Mouse (Mus musculus): ENCODE results near the gene Cfap157.
A peak's percentile ranks its signal among the peaks of the same experiment; 100 is the strongest.

Cfap157 gene

DNA sequence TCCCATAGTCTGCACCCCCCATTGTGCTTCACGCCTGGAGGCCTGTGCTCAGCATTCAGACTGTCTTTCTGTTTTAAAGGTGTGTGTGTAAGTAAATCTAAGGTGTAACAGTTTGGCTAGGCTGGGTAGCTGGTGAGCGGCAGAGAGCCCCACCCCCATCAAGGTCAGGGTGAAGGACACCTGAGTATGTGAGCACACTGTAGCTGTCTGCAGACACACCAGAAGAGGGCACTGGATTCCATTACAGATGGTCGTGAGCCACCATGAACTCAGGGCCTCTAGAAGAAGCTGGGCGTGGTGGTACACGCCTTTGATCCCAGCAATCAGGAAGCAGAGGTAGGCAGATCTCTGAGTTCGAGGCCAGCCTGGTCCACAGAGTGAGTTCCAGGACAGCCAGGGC, 2.5 kb downstream of the Cfap157 start:
- no peak for DNase-seq (ENCODE audit: low spot score)

DNA sequence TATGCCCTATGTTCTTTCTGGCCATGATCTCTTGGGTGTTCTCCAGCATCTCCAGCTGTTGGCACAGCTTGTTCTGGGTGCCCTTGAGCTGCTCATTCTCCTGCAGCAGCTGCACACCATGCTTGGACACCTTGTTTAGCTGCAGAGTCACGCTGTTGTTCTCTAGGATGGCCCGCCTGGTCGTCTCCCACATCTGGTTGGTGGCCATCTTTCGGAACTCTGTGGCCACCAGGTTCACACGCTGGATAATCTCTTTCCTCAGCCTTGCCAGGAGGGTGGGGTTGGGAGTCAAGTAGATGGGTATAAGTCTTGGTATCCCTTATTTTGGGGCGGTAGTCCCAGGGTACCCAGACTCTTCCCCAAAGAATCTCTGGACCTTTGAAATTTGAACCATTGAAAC, 4.5 kb downstream of the Cfap157 start:
- no peak for DNase-seq (ENCODE audit: low spot score)

DNA sequence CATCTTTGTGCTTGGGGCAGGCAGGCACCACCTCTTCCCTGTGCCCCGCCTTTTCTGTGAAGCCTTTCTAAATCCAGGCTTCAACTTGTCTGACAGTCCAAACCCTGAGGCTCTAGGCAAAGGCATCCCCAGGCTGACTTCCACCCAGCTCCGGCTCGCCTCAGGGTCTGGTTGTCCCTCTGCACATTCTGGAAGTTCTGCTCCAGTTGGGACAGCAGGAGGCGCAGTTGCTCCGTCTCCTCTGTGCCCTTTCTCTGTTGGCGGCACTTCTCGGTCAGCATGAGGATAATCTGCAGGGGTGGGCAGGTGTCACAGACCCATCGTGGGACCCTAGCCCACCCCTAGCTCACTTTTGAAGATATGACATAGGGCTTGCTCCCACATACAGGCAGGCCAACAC, 5.1 kb downstream of the Cfap157 start:
- DNase-seq (ENCODE audit: low spot score), result peak; percentile 13

DNA sequence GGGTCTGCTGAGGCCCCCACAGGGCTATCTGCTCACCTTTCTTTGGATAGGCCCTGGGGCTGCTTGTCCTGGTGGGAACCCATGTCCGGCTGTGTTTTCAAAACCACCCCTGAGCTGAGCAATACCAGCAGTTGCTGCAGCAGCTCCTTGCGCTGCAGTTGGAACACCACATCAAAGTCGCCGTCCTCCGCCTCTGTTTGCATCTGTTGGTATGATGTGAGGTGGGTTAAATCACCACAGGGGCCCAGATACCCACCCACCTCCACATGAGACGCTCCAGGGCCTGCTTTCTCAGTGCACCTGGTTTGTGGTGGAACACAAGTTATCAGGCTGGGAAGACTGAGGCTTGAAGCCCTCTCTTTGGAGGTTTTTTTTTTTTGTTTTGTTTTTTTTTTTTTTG, 6.1 kb downstream of the Cfap157 start:
- DNase-seq (ENCODE audit: low spot score), result no peak

DNA sequence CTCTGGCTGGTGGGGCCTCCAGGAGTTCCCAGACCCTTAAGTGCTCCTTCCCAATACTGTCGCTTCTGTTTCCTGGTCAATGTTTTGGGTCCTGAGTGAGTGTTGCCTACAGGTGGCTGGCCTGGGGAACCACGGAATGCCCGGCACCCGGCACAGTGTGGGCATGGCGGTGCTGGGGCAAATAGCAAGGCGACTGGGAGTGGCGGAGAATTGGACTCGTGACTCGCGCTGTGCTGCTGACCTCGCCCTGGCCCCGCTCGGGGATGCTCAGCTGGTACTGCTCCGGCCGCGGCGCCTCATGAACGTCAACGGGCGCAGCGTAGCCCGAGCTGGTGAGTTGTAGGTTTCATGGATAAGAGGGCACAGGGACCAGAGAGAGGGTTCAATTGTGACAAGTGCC, 8.0 kb downstream of the Cfap157 start:
- DNase-seq (ENCODE audit: low spot score), result no peak

DNA sequence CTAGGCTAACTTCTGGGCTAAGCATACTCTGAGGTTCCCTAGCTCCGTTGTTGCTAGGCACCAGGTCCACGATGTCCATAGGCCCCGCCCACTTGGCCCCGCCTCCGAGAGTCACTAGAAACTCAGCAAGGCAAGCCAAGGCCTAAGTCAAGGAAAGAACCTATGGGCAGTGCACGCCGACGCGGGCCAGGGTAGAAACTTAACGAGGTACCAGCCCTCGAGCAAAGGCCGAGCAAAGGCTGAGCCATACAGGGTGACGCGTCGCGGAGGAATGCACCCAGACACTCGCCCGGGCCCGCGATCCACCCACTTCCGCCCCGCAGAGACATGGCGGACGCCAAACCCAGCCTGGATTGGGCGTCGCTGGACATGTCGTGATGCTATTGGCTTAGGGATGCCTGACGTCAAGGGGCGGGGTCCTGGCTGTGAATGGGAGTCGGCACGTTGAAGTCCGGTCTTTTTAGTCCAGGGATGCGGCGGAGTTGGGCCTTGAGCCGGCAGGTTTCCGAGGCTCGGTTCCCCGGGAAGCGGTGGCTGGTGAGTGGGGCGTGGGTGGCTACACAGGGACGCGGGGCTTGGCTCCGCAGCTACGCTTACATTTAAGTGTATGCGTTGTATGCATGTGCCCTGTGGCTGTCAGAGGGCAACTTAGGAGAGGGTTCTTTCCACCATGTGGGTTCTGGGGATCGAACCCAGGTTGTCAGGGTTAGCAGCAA, 8.7 kb downstream of the Cfap157 start, which contains the start of the genes Ttc16 and Ptrh1:
TSS of gene Ttc16 (minus strand) at position 275 of the 716 bp plus-strand sequence.
TSS of gene Ptrh1 (plus strand) at position 428 of the 716 bp plus-strand sequence.
- DNase-seq (ENCODE audit: low spot score), result peak; percentile 94

DNA sequence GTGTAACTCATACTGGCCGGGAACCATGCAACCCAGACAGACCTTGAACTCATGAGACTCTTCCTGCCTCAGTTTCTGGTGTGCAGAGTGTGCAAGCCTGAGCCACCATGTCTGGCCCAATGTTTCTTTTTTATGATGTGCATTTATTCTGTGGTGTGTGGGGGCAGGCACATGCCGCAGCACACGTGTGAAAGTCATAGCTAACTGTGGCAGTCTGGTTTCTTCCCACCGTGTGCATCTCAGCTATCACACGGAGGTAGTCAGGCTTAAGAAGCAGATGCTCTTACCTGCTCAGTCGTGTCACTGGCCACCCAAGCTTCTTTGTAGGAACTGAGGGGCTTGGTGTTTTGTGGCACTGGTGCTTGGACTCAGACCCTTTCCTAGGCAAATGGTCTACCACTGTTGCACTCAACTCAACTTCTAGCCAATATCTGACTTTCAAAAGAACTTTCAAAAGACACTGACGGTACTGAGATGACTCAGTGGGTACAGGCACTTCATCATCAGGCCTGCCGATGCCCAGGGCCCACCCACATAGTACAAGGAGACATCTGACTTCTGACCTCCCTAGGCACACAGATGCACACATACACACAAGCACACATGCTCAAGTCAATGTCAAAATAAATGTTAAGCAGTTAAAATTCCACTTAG, 11.5 kb downstream of the Cfap157 start:
- DNase-seq (ENCODE audit: low spot score), result no peak

DNA sequence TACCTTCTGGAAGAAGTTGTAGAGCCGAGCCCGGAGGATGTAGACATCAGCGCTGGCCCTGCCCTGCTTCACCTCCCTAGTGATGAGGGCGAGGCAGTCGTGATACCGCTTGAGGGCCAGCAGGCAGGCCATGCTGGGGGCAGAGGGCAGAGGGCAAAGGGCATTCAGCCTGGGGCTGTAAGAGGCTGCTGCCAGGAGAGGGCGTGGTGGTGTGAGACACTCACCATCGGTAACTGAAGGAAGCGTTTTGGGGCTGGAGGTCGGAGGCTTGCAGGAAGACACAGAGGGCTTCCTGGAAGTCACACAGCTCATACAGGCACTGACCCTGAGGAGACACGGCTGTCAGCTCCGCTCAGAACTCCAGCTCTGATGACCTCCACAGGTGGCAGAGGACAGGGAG, 12.3 kb downstream of the Cfap157 start:
- no peak for DNase-seq (ENCODE audit: low spot score)

DNA sequence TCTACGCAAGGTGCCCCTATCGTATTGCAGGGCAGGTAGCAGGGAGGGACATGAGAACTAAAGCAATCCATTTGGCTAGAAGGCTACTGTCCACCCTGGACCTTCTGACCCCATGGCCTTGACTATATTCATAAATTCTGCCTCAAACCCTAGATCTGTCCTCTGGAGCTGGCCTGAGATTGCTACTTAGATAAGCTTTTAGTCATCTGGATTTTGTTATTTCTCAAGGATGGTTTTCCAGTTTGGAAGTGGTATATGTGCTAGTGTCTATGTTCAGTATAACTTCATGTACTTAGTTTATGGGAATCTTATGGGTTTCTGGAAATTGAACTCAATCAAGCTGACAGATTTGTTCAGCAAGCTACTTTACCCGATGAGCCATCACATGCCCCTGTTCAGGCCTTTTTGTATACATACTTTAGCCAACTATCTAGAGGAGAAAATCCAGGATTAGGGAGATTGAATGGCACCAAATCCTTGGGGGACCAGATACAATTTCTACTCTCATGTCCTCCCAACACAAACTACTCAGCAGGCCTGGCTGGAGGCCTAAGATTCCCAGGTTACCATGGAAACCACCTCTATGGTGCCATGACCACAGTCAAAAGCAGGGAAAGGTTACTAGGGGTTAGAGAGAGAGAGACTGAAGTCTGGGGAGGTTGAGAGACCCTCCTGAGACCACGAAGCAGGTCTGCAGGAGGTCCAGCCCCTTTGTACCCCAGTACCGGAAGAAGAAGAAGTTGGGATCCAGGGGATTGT, 14.7 kb downstream of the Cfap157 start:
- DNase-seq (ENCODE audit: low spot score), result no peak

DNA sequence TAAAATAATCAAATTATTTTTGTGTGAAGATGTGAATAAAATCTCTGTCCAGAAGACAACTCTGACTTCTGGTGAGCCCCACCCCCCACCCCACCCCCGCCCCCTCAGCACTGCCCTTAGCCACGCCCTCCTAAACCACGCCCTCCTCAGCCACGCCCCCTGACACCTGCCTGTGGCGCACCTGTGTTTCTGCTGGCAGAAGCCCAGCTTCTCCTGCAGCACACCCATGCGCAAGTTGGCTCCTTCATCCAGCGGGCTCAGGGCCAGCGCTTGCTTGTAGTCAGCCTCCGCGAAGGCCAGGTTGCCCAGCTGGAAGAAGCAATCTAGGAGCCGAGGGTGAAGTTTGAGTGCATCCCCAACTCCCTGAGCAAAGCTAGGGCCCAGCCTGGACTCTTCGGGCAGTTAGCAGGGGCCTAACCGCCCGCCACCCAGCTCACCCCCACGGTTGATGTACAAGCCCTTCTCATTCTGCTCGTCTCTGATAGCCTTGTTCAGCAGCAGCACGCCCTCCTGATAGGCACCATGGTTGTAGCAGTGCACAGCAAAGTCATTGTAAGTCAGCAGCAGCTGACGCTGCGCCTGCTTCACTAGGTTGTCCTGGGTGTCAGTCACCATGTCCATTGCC, 15.5 kb downstream of the Cfap157 start:
- peak; percentile 10 for DNase-seq (ENCODE audit: low spot score)

DNA sequence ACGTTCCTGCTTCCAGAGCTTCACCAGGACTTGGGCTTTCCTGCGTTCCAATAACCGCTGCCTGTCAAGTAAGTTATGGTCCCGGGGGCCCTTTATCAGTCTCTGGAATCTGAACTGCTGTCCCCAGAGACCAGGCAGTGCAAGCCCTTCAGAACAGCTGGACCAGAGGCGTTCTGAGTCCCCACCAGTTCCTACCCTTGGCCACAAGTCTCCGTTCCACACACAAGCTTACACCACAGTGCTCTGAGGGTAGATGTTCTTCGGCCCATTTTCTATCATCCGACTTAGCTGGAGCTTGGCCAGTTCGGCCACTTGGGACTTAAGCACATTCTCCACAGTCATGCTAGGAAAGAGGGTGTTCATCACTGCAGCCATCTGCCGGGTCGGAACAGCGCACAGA, 17.0 kb downstream of the Cfap157 start:
- DNase-seq (ENCODE audit: low spot score), result no peak

DNA sequence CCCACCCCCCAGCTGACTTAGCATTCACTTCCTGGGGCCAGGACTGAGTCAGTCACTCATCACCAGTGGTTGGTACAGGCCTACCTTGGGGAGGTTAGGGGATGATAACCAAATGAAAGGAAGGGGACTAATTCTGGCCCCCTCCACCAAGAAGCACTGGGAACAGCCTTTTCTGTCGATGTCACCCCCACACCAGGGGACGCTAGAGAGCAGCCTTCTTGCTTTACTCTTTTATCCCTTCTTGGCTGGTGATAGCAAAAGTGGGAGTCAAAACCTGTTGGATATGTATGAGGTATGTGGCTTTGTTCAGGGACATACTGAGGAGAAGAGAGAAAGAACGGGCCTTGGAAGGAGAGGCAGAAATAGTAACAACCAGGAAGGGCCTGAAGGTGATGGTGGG, 20.9 kb downstream of the Cfap157 start:
- no peak for DNase-seq (ENCODE audit: low spot score)

DNA sequence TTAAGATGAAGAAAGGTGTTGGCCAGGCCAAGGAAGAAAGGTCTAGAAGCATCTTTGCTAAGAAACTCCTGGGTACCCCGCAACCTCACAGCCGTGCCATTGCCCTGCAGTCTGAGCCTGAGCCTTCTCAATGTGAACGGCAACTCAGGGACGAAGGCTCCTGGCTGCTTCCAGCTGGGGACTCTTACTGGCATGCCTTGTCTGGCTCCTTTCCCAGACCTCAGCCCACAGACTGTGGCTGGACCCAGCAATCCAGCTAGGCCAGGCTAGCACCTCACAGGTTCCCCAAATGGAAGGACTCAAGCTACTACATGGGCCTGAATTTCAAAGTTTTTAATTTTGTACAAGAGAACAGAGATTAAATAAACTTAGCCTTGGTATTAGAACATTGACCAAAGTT, 22.4 kb downstream of the Cfap157 start:
- DNase-seq (ENCODE audit: low spot score), result no peak

DNA sequence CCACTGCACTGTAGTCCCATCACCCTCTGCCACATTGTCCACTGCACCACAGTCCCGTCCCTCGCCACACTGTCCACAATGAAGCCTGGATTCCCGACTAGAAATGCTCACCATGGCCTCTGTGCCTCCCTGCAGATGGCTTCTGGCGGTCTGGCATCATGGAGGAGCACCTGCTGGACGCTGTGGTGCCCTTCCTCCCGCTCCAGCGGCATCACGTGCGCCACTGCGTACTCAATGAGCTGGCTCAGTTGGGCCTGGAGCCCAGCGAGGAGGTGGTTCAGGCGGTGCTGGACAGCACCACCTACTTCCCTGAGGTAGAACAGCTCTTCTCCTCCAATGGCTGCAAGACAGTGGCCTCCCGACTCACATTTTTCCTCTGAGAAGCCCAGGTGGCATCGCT, 22.9 kb downstream of the Cfap157 start:
- DNase-seq (ENCODE audit: low spot score), result no peak

DNA sequence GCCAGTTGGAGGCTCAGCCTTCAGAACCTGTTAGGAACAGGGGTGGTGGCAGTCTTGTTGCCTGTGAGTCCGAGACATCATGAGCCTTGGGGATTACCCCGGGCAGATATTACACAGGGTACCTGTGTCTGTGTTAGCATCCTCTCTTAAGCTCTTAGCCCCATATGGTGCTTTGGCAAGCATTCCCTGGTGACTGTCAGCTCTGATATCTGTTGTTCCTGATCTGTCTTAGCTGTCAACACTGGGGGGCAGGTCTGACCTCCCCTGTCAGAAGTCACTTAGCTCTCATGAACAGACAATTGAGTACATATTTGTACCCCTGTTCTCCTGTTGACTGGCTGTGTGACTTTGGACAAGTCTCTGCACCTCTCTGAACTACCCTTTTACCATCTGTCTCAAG, 25.2 kb downstream of the Cfap157 start:
- no peak for DNase-seq (ENCODE audit: low spot score)

DNA sequence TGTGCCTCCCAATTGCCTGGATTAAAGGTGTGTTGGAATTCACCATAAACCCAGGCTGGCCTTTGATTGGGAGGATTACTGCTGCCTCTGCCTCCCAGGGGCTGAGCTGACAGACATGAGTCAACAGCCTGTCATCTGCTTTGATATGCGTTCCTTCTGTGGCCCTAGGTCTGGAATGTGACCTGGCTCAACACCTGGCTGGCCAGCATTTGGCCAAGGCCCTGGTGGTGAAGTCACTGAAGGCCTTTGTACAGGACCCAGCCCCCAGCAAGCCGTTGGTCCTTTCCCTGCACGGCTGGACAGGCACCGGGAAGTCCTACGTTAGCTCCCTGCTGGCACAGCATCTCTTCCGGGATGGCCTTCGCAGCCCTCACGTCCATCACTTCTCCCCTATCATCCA, 25.7 kb downstream of the Cfap157 start:
- DNase-seq (ENCODE audit: low spot score), result no peak

DNA sequence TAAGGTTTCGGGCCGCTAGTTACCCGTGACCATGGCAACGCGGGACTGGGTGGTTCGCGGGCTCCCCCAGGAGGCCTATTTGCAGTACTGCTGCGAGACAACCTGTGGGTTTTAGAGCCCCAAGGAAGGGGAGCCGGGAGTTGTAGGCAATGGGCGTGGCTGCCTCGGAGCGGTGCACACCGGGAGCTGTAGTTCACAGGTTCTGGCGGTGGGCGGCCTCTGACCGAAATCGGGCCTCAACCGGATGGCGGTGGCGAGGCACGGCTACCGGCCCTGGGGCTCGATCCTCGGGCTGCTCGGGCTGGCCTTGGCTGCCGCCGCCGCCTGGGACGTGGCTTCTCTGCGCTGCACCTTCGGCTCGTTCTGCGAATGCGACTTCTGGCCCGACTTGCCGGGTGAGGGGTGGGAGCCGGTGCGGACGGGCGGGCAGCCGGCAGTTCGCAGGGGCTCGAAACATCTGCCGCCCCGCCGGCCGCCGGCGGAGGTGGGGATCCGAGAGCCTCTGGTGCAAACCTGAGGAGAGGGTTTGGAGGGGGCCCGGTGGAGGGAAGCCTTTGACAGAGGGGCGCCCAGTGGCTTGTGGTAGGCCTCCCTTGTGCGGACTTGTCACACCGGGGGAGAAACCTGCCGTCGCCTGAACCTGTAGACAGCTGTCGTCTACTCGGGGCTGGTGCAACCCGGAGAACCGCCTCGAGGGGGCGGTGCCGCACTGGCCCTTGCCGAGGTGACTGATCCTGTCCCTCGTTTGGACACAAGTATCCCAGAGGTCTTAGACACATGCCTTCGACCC, 27.0 kb downstream of the Cfap157 start, which contains the start of gene Tor2a:
TSS of gene Tor2a (plus strand) at position 179 of the 790 bp plus-strand sequence.
- DNase-seq (ENCODE audit: low spot score), result peak; percentile 89

DNA sequence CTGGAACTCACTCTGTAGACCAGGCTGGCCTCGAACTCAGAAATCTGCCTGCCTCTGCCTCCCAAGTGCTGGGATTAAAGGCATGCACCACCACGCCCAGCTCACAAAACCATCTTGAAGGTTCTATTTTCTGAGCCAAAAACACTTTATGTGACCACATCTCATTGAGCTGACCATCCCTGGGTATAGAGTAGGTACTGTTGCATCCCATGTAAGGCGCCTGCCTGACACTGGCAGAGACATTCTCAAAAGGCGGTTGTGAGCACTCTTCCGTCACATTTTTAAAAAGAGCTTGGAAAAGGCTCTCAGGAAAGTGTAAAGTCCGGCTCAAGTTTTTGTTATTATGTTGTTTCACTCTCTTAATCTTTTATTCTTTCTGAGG, 27.6 kb downstream of the Cfap157 start:
- DNase-seq (ENCODE audit: low spot score), result no peak

DNA sequence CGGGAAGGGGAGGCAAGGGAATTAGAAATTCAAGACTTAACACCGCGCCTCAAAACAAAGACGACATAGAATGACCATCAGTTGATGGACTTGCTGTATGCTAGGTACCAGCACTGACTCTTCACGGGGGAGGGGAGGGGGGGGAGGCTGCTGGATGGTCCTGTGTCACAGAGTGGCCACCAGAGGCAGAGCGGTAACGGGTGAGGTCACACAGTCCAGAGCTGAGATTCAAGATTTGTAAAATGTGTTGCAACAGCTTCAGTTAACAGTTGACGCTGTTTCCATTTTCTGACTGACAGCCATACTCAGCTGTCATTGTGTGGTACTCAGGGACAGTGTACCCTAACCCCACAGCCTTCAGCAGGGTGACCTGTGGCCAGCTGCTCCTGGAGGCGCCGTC, 32.0 kb downstream of the Cfap157 start:
- DNase-seq (ENCODE audit: low spot score), result no peak

DNA sequence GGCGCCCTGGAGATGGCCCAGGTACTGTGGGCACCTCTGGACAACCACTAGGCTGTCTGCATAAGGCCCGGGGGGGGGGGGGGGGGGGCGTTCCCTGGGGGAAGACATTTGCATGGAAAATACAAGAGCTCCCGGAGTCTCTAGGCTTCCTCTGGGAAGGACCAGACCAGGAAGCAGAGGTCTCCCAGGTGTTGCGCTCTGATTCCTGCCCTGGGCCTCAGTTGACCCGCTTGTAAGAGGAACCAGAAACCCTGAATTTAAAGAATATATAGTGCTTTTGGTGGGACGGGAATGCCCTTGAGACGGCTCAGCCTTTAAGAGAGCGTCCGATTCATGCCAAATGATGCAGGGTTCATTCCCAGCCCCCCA, 32.6 kb downstream of the Cfap157 start:
- DNase-seq (ENCODE audit: low spot score), result no peak

DNA sequence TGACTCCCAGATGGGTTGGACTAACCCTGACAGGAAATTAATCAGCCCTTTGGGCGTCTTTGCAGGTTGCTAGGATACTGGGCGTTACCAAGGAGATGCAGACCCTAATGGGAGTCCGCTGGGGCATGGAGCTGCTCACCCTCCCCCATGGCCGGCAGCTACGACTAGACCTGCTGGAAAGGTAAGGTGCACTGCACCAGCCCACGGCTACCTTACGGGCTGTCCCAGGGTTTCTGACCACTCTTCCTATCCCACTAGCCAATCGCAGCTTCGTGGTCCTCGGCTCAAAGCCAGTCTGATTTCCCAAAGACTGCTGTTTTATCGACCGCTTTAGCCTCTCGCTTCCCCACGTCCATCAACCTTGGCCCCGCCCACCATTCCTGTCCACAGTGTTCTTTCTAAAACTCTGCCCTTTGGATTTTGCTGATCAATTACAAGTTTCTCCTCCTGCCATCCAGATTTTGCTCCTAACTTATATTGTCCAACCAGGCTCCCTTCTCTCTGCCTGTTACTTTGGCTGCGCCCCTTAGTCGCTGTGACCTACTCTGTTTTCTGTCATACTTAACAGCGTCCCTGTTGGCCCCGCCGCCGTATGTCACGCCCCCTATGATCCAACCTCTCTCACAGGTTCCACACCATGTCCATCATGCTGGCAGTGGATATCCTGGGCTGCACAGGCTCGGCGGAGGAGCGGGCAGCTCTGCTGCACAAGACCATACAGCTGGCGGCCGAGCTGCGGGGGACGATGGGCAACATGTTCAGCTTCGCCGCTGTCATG, 33.2 kb downstream of the Cfap157 start:
- no peak for DNase-seq (ENCODE audit: low spot score)
